In genomic region chrX:93674432-93674831, GRCm38 (mm10) we compare ENCODE assay signal across 8 mouse cellular contexts. TPM values are rescaled to one million over a fixed set of nuclear protein-coding genes. Genes with fewer than 3 reads are reported as not detected.
DNase-seq lines count a peak whose midpoint lies in the region; ATAC-seq and TF ChIP-seq lines count a peak whose summit lies in the region.

No protein-coding gene starts in this region.

- H3K4me2 ChIP-seq in kidney, postnatal 0 days (ENCODE audit: low read length): peak overlapping the region; percentile 57; the same call in 1 of the 2 replicates
- peak overlapping the region; percentile 53 for H3K4me2 ChIP-seq in neural tube, embryonic 12.5 days (replicated peaks)

- no peak for DNase-seq in kidney, postnatal 0 days (ENCODE audit: low spot score)
- no peak for DNase-seq in kidney, adult 18-20 months
- DNase-seq in limb, embryonic 10.5 days (ENCODE audit: low spot score): no peak
- DNase-seq in urinary bladder, postnatal 10 days (ENCODE audit: low spot score): no peak
- DNase-seq in kidney, postnatal 14 days: no peak
- no peak for DNase-seq in ovary, adult 18-20 months (ENCODE audit: low spot score)

- H3K27ac ChIP-seq in kidney, postnatal 0 days: no peak overlapping the region
- H3K27ac ChIP-seq in limb, embryonic 10.5 days: peak overlapping the region; percentile 86
- H3K27ac ChIP-seq in neural tube, embryonic 12.5 days: no peak overlapping the region

- 43% methylated on average over 3 of the region's 3 CpGs for WGBS in kidney, postnatal 0 days
- WGBS in limb, embryonic 10.5 days: 41% methylated on average over 3 of the region's 3 CpGs
- WGBS in neural tube, embryonic 12.5 days: 45% methylated on average over 3 of the region's 3 CpGs

- TF ChIP-seq CTCF in kidney, postnatal 0 days (IDR thresholded peaks at IDR 0.05; ENCODE audit: low read depth): no peak

- no peaks in the 10 kb centered on the region for H3K36me3 ChIP-seq in kidney, postnatal 0 days (ENCODE audit: insufficient read depth, low read length)
- no peaks in the 10 kb centered on the region for H3K36me3 ChIP-seq in limb, embryonic 10.5 days
- no peaks in the 10 kb centered on the region for H3K36me3 ChIP-seq in neural tube, embryonic 12.5 days

- H3K4me3 ChIP-seq in kidney, postnatal 0 days (replicated peaks; ENCODE audit: low read depth, low read length): no peak overlapping the region
- peak overlapping the region; percentile 47; the same call in 1 of the 2 replicates for H3K4me3 ChIP-seq in limb, embryonic 10.5 days
- H3K4me3 ChIP-seq in neural tube, embryonic 12.5 days: no peak overlapping the region

- no peak for ATAC-seq in kidney, postnatal 0 days (replicated peaks; ENCODE audit: low FRiP score, low read depth)
- ATAC-seq in erythroblast, adult 5-6 weeks (replicated peaks; ENCODE audit: low FRiP score, poor library complexity, severe bottlenecking): peak; percentile 27
- ATAC-seq in neural tube, embryonic 12.5 days (ENCODE audit: low FRiP score, low read depth): no peak; the same call in 1 of the 2 replicates

- H3K9me3 ChIP-seq in kidney, postnatal 0 days (replicated peaks; ENCODE audit: low read length): no peaks in the 10 kb centered on the region
- H3K9me3 ChIP-seq in limb, embryonic 10.5 days (replicated peaks): no peaks in the 10 kb centered on the region
- H3K9me3 ChIP-seq in neural tube, embryonic 12.5 days: no peaks in the 10 kb centered on the region

- H3K9ac ChIP-seq in kidney, postnatal 0 days (ENCODE audit: low read depth, low read length): no peak overlapping the region
- H3K9ac ChIP-seq in neural tube, embryonic 12.5 days: no peak overlapping the region

- H3K27me3 ChIP-seq in kidney, postnatal 0 days (ENCODE audit: insufficient read depth, low read length): peaks cover 3% of the 10 kb centered on the region; the same call in 1 of the 2 replicates
- peaks cover 27% of the 10 kb centered on the region for H3K27me3 ChIP-seq in limb, embryonic 10.5 days (ENCODE audit: low read depth, poor library complexity, severe bottlenecking)
- H3K27me3 ChIP-seq in neural tube, embryonic 12.5 days (replicated peaks): no peaks in the 10 kb centered on the region

- H3K4me1 ChIP-seq in kidney, postnatal 0 days (replicated peaks; ENCODE audit: insufficient read depth, low read length): no peaks in the 10 kb centered on the region
- H3K4me1 ChIP-seq in limb, embryonic 10.5 days: 0 out of 2 replicates have a peak, but pooled peaks cover 5% of the 10 kb centered on the region
- H3K4me1 ChIP-seq in neural tube, embryonic 12.5 days: no peaks in the 10 kb centered on the region

RNA-seq across cellular contexts. Expression of gene Pcyt1b, which starts 19.8 kb away (rescaled TPM):
- polyA plus RNA-seq in kidney, postnatal 0 days (2015; fragmentation: Nextera tagmentation; extraction: Ambion mirVana): 0.29 and 0.31 TPM in 2 replicates
- 17.8 and 19.6 TPM in 2 replicates for total RNA-seq in erythroblast, adult 5-6 weeks (2015; ENCODE audit: low replicate concordance)
- total RNA-seq in erythroblast, adult 5-6 weeks (2017; ENCODE audit: low replicate concordance): 91.8 and 103 TPM in 2 replicates
- 2.5 and 4.8 TPM in 2 replicates for polyA plus RNA-seq in limb, embryonic 10.5 days (2016; fragmentation: Nextera tagmentation; extraction: Ambion mirVana)
- polyA plus RNA-seq in neural tube, embryonic 12.5 days (2016; fragmentation: Nextera tagmentation; extraction: Ambion mirVana): 16.4 and 18.6 TPM in 2 replicates

RNA-seq across cellular contexts. Expression of gene Pola1, which starts 42.5 kb away (rescaled TPM):
- polyA plus RNA-seq in kidney, postnatal 0 days (2015; fragmentation: Nextera tagmentation; extraction: Ambion mirVana): 7.8 and 9.2 TPM in 2 replicates
- total RNA-seq in erythroblast, adult 5-6 weeks (2015; ENCODE audit: low replicate concordance): 17.1 and 23.2 TPM in 2 replicates
- total RNA-seq in erythroblast, adult 5-6 weeks (2017; ENCODE audit: low replicate concordance): 50.4 and 66.6 TPM in 2 replicates
- 33.3 and 41.2 TPM in 2 replicates for polyA plus RNA-seq in limb, embryonic 10.5 days (2016; fragmentation: Nextera tagmentation; extraction: Ambion mirVana)
- polyA plus RNA-seq in neural tube, embryonic 12.5 days (2016; fragmentation: Nextera tagmentation; extraction: Ambion mirVana): 12.7 and 14.0 TPM in 2 replicates
